Mouse (Mus musculus) common myeloid progenitor, adult 5-6 weeks (primary cell): ENCODE results near the gene Arhgef2. TPM values are rescaled to one million over a fixed set of nuclear protein-coding genes. Genes with fewer than 3 reads are reported as not detected.

Experiments used
- ATAC-seq: replicated peaks from 2 replicates; pipeline ENCODE4 v1.8.0; 2016; ENCODE audit warnings: low read depth, mild to moderate bottlenecking, moderate TSS enrichment, inconsistent platforms; ENCODE audit not compliant: poor library complexity, severe bottlenecking
- total RNA-seq: library from RNA; stranded (forward); fragments of 200-1000, 187-1606 nt; gene quantifications from 2 replicates; pipeline ENCODE4 v1.2.3, GENCODE M21; 2017

The Arhgef2 gene
- total RNA-seq, 1 experiment from 2014 or later, result 93.1 TPM

GRCm38 (mm10) chr3:88633056-88633455, 27.3 kb downstream of the Arhgef2 start:
- ATAC-seq, result no peak

GRCm38 (mm10) chr3:88635506-88636275, 29.9 kb downstream of the Arhgef2 start:
- ATAC-seq, result no peak

- ATAC-seq, result no peak
These were observed 30.8 kb downstream of the Arhgef2 start for GRCm38 (mm10) chr3:88636555-88636986.

- no peak for ATAC-seq
These were observed 31.4 kb downstream of the Arhgef2 start for GRCm38 (mm10) chr3:88637134-88637533.

DNA sequence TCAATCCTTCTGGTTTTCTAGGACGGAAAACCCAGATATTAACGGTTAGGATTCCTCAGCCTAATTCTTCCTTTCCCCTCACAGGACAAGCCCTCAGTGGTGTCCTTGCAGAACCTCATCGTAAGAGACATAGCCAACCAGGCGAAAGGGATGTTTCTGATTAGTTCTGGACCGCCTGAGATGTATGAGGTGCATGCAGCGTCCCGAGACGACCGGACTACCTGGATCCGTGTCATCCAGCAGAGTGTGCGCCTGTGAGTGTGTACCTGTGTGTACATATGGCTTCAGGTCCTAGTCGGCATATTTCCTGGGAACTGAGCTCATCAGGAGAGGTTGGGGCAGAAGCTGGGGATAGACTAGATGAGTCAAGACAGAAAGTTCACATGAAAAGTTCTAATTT, 33.5 kb downstream of the Arhgef2 start:
- ATAC-seq, result no peak

- ATAC-seq, result peak; percentile 68; the same call in 1 of the 2 replicates
These were observed 34.9 kb downstream of the Arhgef2 start for GRCm38 (mm10) chr3:88640676-88641075.

DNA sequence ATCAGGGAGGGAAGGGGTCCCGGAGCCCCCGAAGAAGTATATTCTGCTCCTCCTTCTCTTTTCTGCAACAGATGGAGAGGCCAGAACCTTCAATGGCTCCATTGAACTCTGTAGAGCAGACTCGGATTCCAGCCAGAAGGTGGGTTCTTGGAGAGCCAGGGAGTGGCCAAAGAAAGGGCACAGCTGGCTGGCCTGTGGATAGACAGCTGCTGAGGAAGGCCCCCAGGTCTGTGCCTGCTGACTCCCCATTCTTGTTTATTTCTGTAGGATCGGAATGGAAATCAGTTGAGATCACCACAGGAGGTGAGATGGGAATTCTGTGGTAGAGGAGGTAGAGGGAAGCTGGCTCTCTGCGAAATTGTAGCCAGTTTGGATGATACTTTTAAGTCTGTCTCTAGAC, 37.3 kb downstream of the Arhgef2 start:
- no peak for ATAC-seq

DNA sequence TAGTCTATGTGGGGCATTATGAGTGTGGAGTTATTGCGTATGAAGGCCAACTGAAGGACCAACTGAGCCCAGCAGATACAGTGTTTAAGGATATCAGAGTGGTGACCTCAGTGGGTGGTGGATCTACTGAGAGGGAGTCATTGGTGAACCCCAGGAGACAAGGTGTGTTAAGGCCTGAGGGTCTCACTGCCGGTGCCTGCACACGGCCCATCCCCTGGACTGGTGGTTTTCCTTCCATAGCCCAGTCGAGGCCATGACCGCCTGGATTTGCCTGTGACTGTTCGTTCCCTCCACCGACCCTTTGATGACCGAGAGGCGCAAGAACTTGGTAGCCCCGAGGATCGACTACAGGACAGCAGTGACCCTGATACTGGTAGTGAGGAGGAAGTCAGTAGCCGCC, 40.2 kb downstream of the Arhgef2 start:
- no peak for ATAC-seq

GRCm38 (mm10) chr3:88646426-88646995, 40.7 kb downstream of the Arhgef2 start:
- ATAC-seq, result no peak

GRCm38 (mm10) chr3:88647076-88647475, 41.3 kb downstream of the Arhgef2 start:
- ATAC-seq, result no peak

- ATAC-seq, result peak; percentile 53
These were observed 42.1 kb downstream of the Arhgef2 start for GRCm38 (mm10) chr3:88647779-88648413.

DNA sequence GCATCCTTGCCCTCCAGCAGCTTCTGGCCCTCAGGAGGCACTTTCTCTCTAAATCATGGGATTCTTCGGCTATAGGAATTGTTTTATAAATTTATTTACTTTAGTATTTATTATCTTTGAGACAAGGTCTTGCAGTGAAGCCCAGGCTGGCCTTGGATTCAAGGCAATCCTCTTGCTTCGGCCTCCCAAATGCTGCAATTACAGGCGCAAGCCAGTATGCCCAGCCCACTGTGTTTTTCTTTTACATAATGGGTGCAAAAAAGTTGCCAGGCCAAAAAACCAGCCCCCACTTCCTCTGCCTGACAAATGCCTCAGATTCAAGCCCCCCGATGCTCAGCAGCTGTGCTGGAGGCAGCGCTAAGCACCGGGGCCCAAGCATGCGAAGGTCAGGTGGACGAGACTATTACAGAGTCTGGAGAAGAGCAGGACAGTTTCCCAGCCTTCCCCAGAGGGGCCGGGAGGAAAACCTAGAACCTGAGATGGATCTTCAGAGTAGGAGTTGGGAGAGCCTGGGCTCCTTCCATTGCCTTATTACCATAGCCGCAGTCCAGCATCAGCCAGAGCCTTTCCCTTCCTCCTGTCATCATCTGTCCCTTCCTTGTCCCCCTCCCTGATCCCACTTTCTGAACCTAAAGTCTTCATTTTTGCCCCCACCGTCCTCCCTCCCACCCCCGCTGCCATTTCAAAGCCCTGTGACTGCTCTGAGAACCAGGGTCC, 42.8 kb downstream of the Arhgef2 start:
- no peak for ATAC-seq

DNA sequence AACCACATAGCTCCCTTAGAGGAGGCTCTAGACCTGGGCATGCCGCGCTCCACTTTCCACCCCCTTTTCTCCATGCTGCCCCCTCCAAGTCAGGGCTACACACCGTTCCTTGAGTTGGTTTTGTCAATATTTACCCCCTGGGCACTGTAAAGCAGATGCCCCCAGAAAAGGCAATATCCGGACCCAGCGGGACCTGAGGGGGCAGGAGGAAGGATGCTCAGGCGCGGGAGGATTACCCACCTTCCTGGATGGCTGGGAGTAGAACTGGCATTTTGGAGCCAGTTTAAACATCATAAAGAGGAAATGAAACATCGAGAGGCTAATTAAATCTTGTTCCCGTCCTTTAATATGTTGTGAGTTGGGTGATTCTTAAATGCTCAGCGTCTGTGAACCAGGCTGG, 43.4 kb downstream of the Arhgef2 start:
- ATAC-seq, result no peak

DNA sequence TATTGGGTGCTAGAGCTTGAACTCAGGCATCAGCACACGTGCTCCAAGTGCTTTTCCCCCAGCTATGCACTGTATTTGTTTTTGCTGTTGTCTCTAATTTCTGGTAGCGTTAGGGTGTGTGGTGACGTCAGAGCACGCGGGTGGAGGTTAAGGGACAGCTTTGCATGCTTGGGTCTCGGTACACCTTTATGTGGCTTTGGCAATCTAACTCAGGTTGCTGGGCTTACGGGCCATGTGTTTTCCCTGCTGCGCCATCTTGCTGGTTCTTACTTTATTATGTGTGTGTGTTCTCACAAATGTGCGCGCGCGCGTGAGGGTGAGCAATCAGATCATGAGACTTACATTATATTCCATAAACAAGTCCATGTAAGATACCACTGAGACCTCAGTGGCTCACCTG, 44.2 kb downstream of the Arhgef2 start:
- no peak for ATAC-seq

DNA sequence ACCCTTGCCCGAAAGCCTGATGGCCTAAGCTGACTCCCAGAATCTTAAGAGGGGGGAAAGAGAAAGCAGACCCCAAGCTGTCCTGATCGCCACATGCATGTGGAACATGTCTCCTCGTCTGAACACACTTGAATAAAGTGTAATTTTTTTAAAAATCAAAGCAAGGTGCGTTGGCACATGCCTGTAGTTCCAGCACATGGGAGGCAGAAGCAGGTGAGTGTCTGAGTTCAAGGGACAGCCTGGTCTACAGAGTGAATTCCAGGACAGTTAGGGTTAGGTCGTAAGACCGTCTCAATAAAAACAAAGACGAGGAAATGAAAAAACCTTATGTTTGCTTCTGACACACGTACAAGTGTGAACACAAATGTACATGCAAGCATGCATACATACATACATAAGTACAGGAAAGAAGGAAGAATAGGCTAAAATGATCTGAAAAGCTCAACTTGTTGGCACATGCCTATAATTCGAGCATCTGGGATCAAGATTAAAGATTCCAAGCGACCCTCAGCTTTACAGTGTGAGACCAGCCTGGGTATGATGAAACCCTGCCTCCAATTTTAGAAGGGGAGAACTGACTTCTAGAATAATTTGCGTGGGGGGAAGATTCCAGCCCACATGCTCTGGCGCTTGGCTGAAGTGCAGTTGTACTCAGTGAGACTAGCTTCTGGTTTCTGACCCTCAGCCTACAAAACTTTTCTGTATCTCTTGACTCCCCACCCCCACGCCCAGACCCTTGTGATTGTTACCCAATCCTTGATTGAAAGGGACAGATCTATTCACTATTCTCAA, 45.1 kb downstream of the Arhgef2 start:
- ATAC-seq, result no peak

- ATAC-seq, result peak; percentile 43
These were observed 46.2 kb downstream of the Arhgef2 start for GRCm38 (mm10) chr3:88651669-88652618.

DNA sequence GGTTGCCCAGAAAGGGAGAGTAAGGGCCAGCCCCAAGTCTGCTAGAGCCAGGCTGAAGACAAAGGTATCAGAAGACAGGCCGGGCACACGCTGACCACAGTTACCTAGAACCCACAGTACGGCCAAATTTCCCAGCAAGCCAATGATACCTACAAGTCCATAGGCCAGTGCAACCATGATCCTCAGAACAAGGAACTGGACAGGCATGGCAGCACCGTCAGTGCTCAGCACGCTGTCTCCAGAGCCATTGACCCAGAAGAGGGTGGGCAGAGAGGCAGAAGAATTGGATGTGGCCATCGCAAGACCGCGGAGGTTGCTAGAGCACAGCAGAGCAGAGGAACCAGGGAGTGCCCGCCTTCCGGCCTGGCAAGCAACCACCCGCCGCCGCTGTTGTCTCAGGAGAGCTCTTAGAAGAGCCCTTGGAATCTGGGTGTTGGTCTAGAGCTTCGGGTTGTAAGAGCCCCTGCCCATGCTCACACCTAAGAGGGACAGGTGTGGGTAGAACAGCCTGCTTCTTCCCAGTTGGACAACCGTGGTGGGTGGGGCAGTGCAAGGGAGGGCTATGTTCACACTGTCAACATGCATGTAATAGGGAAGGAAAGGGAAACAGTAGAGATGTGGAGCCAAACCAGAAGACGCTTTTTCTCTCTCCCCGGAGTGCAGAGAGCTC, 47.2 kb downstream of the Arhgef2 start, which contains the start of gene Rxfp4:
Gene Rxfp4, minus strand, starts transcription at position 297 of the 670 bp plus-strand sequence.
- no peak for ATAC-seq
